Comparison of ENCODE assay signal across 18 mouse cellular contexts in the genomic region with DNA sequence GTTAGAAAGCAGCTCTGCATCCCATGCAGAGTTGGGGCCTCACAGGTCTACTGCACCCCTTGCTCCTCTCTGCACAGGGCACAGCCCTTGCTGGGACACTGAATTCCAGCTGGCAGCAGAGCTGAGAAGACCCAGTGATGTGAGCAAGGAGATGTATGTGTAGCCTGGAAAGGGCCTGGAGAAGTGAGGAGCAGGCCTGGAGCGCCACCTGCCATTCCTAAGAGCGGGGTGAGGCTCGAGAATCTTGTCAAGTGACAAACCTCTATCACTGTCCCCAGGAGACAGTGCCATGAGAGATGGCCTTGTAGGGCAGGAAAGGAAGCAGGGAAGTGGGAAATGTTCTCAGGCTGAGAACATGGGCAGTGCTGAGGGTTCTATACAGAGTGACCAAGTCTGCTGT. TPM values are rescaled to one million over a fixed set of nuclear protein-coding genes. Genes with fewer than 3 reads are reported as not detected.
A peak's percentile ranks its signal among the peaks of the same experiment; 100 is the strongest.
DNase-seq lines count a peak whose midpoint lies in the region; ATAC-seq and TF ChIP-seq lines count a peak whose summit lies in the region.
"Had no signal": no experiment of that assay in that cellular context is flagged by ENCODE, and none has a peak within 500 bp of the region (broad histone marks: within the 10 kb centered on the region; RNA-seq: fewer than 3 reads in every experiment).

No protein-coding gene starts in this region.

- H3K4me3 ChIP-seq in forebrain, postnatal 0 days (ENCODE audit: low read depth, low read length) = no peak overlapping the region
- H3K4me3 ChIP-seq in forebrain, embryonic 16.5 days (replicated peaks; ENCODE audit: low read length) = no peak overlapping the region
- no peak overlapping the region for H3K4me3 ChIP-seq in kidney, embryonic 16.5 days (ENCODE audit: low read length)
- no peak overlapping the region for H3K4me3 ChIP-seq in lung, adult 2 months (replicated peaks; ENCODE audit: extremely low read depth, low read depth, low read length)
- H3K4me3 ChIP-seq: embryonic facial prominence, embryonic 15.5 days; forebrain, embryonic 12.5 days; hindbrain, embryonic 10.5 days; limb, embryonic 10.5 days; megakaryocyte, embryonic 14.5 days had no signal

- H3K27me3 ChIP-seq in forebrain, postnatal 0 days (ENCODE audit: insufficient read depth, low read length) = no peaks in the 10 kb centered on the region
- no peaks in the 10 kb centered on the region for H3K27me3 ChIP-seq in forebrain, embryonic 16.5 days (replicated peaks; ENCODE audit: control insufficient read depth, insufficient read depth, low read length)
- H3K27me3 ChIP-seq in kidney, embryonic 16.5 days (ENCODE audit: insufficient read depth, low read length) = 0 out of 2 replicates have a peak, but pooled peaks cover 4% of the 10 kb centered on the region
- H3K27me3 ChIP-seq: embryonic facial prominence, embryonic 15.5 days; forebrain, embryonic 12.5 days had no signal

- no peak overlapping the region for H3K9ac ChIP-seq in forebrain, postnatal 0 days
- no peak overlapping the region for H3K9ac ChIP-seq in forebrain, embryonic 16.5 days (replicated peaks; ENCODE audit: low read depth, low read length)
- no peak overlapping the region for H3K9ac ChIP-seq in kidney, embryonic 16.5 days (replicated peaks; ENCODE audit: low read length)
- H3K9ac ChIP-seq: embryonic facial prominence, embryonic 15.5 days; forebrain, embryonic 12.5 days had no signal

- no peak for TF ChIP-seq POLR2A in lung, adult 2 months (IDR thresholded peaks at IDR 0.05; ENCODE audit: borderline replicate concordance, extremely low read depth, low read depth, low read length)

- no peak overlapping the region for H3K4me2 ChIP-seq in forebrain, postnatal 0 days (ENCODE audit: low read depth)
- no peak overlapping the region for H3K4me2 ChIP-seq in forebrain, embryonic 16.5 days (ENCODE audit: low read length)
- H3K4me2 ChIP-seq in kidney, embryonic 16.5 days (replicated peaks; ENCODE audit: low read depth, low read length) = no peak overlapping the region
- H3K4me2 ChIP-seq: embryonic facial prominence, embryonic 15.5 days; forebrain, embryonic 12.5 days had no signal

- H3K9me3 ChIP-seq in forebrain, postnatal 0 days (ENCODE audit: low read length) = no peaks in the 10 kb centered on the region
- 0 out of 2 replicates have a peak, but pooled peaks cover 3% of the 10 kb centered on the region for H3K9me3 ChIP-seq in forebrain, embryonic 16.5 days (ENCODE audit: control insufficient read depth, low read length)
- peaks cover 4% of the 10 kb centered on the region; the same call in 1 of the 2 replicates for H3K9me3 ChIP-seq in kidney, embryonic 16.5 days (ENCODE audit: low read length)
- H3K9me3 ChIP-seq: embryonic facial prominence, embryonic 15.5 days; forebrain, embryonic 12.5 days; hindbrain, embryonic 10.5 days; limb, embryonic 10.5 days had no signal

- no peak for DNase-seq in forebrain, postnatal 0 days
- no peak for DNase-seq in kidney, adult 18-20 months
- DNase-seq in lung, adult 2 months = no peak
- DNase-seq in lung, postnatal 25 days (ENCODE audit: low spot score) = no peak
- no peak for DNase-seq in right cerebral cortex, adult 2 months (ENCODE audit: low spot score in 2 of 2)
- DNase-seq: adrenal gland, postnatal 25 days; cerebellum, adult 2 months; embryo, embryonic 11 days had no signal

- H3K4me1 ChIP-seq in forebrain, postnatal 0 days (ENCODE audit: insufficient read depth) = no peaks in the 10 kb centered on the region
- no peaks in the 10 kb centered on the region for H3K4me1 ChIP-seq in forebrain, embryonic 16.5 days (replicated peaks; ENCODE audit: control insufficient read depth, insufficient read depth, low read length)
- H3K4me1 ChIP-seq in kidney, embryonic 16.5 days (ENCODE audit: insufficient read depth, low read length) = no peaks in the 10 kb centered on the region
- no peaks in the 10 kb centered on the region; the same call in 1 of the 2 replicates for H3K4me1 ChIP-seq in lung, adult 2 months (ENCODE audit: control insufficient read depth, insufficient read depth, low read length)
- H3K4me1 ChIP-seq: forebrain, embryonic 12.5 days; limb, embryonic 10.5 days had no signal

- peak; percentile 21; the same call in 1 of the 2 replicates for TF ChIP-seq CTCF in forebrain, postnatal 0 days (IDR thresholded peaks at IDR 0.05; ENCODE audit: low read depth)
- peak; percentile 34; the same call in 1 of the 2 replicates for TF ChIP-seq CTCF in lung, adult 2 months (IDR thresholded peaks at IDR 0.05; ENCODE audit: insufficient read depth, low read length)

- no peak for ATAC-seq in forebrain, postnatal 0 days
- no peak for ATAC-seq in forebrain, embryonic 16.5 days
- ATAC-seq in kidney, embryonic 16.5 days (ENCODE audit: low FRiP score, low TSS enrichment) = peak; percentile 39; the same call in 1 of the 2 replicates
- ATAC-seq in common myeloid progenitor, adult 5-6 weeks (replicated peaks; ENCODE audit: low read depth, poor library complexity, severe bottlenecking) = 0 out of 2 replicates have a peak, but pooled peaks have one; percentile 25
- ATAC-seq: inflammation-experienced regulatory T-cells, adult 6 months; midbrain, embryonic 16.5 days had no signal

- no peak overlapping the region for H3K27ac ChIP-seq in forebrain, postnatal 0 days (ENCODE audit: low read depth, low read length)
- no peak overlapping the region for H3K27ac ChIP-seq in forebrain, embryonic 16.5 days (ENCODE audit: low read length)
- H3K27ac ChIP-seq in kidney, embryonic 16.5 days (ENCODE audit: low read length) = no peak overlapping the region
- H3K27ac ChIP-seq: embryonic facial prominence, embryonic 15.5 days; forebrain, embryonic 12.5 days; hindbrain, embryonic 10.5 days; limb, embryonic 10.5 days had no signal

- WGBS in forebrain, postnatal 0 days = 84% methylated on average over 3 of the region's 3 CpGs
- 79% methylated on average over 3 of the region's 3 CpGs for WGBS in forebrain, embryonic 16.5 days
- 67% methylated on average over 3 of the region's 3 CpGs for WGBS in kidney, embryonic 16.5 days
- 69% methylated on average over 3 of the region's 3 CpGs for WGBS in lung, adult 2 months

- H3K36me3 ChIP-seq in forebrain, postnatal 0 days (ENCODE audit: insufficient read depth) = no peaks in the 10 kb centered on the region
- no peaks in the 10 kb centered on the region for H3K36me3 ChIP-seq in forebrain, embryonic 16.5 days (ENCODE audit: control insufficient read depth, insufficient read depth)
- no peaks in the 10 kb centered on the region for H3K36me3 ChIP-seq in kidney, embryonic 16.5 days (ENCODE audit: insufficient read depth, low read length)
- H3K36me3 ChIP-seq: embryonic facial prominence, embryonic 15.5 days; forebrain, embryonic 12.5 days; hindbrain, embryonic 10.5 days; limb, embryonic 10.5 days had no signal

RNA-seq across cellular contexts. Expression of a gene that starts 59.6 kb away (rescaled TPM):
- total RNA-seq in forebrain, postnatal 0 days (2014; rRNA removed) = 104 and 119 TPM in 2 replicates
- 71.9 and 78.3 TPM in 2 replicates for polyA plus RNA-seq in forebrain, postnatal 0 days (2015; fragmentation: Nextera tagmentation; extraction: Ambion mirVana)
- polyA plus RNA-seq in forebrain, embryonic 16.5 days (2015; fragmentation: Nextera tagmentation; extraction: Ambion mirVana) = 95.8 and 96.3 TPM in 2 replicates
- 29.1 and 33.3 TPM in 2 replicates for polyA plus RNA-seq in kidney, embryonic 16.5 days (2015; fragmentation: Nextera tagmentation; extraction: Ambion mirVana)
- polyA plus RNA-seq in lung, adult 2 months (2012; rRNA removed) = 11.3 and 16.6 TPM in 2 replicates
- 3.6 and 4.4 TPM in 2 replicates for total RNA-seq in common myeloid progenitor, adult 5-6 weeks (2017)

Comparison
In these comparisons a context has a peak if more than half of its experiments do, and no peak if none do; other contexts are left out.
1. ATAC-seq: peak in kidney, embryonic 16.5 days (single experiment) and common myeloid progenitor, adult 5-6 weeks (single experiment); none in forebrain, postnatal 0 days (single experiment) and forebrain, embryonic 16.5 days (single experiment).